Mouse (Mus musculus): Measurements from ENCODE around the gene 1110051M20Rik. TPM values are rescaled to one million over a fixed set of nuclear protein-coding genes. Genes with fewer than 3 reads are reported as not detected.

1110051M20Rik gene
- total and polyA plus RNA-seq, 3 experiments = 21.1 to 34.0 (median 26.2) TPM

- H3K9me3 ChIP-seq (replicated peaks; ENCODE audit: low read length) = no peaks in the 10 kb centered on the region
- in situ Hi-C loops (cut with MboI; ENCODE audit: low pct_ligation_motif_present, low pct_unique_long_range_greater_than_20kb, low sequenced_read_pairs) (no loop called here), dilution Hi-C loops (cut with MboI; ENCODE audit: extremely low pct_ligation_motif_present, extremely low pct_unique_long_range_greater_than_20kb, low sequenced_read_pairs) (no loop called here)
- peaks cover under 1 to 2% of the 10 kb centered on the region in 2 experiments; a peak in 1 of 4 replicates for H3K4me1 ChIP-seq (ENCODE audit: control insufficient read depth in 1 of 2, insufficient read depth in 2 of 2)
- no peak for DNase-seq (ENCODE audit: extremely low read depth)
- H3K27me3 ChIP-seq (replicated peaks) = no peaks in the 10 kb centered on the region
- H3K4me3 ChIP-seq (replicated peaks in 1 of 3; ENCODE audit: low read depth in 2 of 3, low read length in 2 of 3, poor library complexity in 1 of 3) = no peak overlapping the region
- peaks cover 0 to 3% of the 10 kb centered on the region in 2 experiments for H3K36me3 ChIP-seq (replicated peaks in 1 of 2; ENCODE audit: control insufficient read depth in 1 of 2, insufficient read depth in 1 of 2, low read length in 1 of 2)
- H3K79me2 ChIP-seq (replicated peaks; ENCODE audit: control insufficient read depth, extremely low read depth, insufficient read depth, poor library complexity, severe bottlenecking) = no peaks in the 10 kb centered on the region
- H3K27ac ChIP-seq (ENCODE audit: insufficient read depth, low read depth) = no peak overlapping the region
- H3K4me2 ChIP-seq (ENCODE audit: insufficient read depth, low read depth, poor library complexity, severe bottlenecking) = no peak overlapping the region
- TF ChIP-seq ZC3H11A (IDR thresholded peaks at IDR 0.05; ENCODE audit: low read depth, low read length) (no peak), CHD1 (IDR thresholded peaks at IDR 0.05; ENCODE audit: low read depth, low read length) (no peak), JUN (IDR thresholded peaks at IDR 0.05; ENCODE audit: insufficient read depth, low read depth, low read length) (no peak), MAFK (IDR thresholded peaks at IDR 0.05; ENCODE audit: insufficient replicate concordance, low read length) (no peak), IRF4 (IDR thresholded peaks at IDR 0.05; ENCODE audit: low read depth, low read length) (no peak), KAT2A (IDR thresholded peaks at IDR 0.05; ENCODE audit: insufficient replicate concordance, low read length) (no peak), ZKSCAN1 (IDR thresholded peaks at IDR 0.05; ENCODE audit: borderline replicate concordance, low read depth, low read length) (no peak), USF2 (conservative IDR thresholded peaks at IDR 0.05; ENCODE audit: low read depth, low read length) (no peak), MAX (IDR thresholded peaks at IDR 0.05; ENCODE audit: low read length) (no peak), UBTF (IDR thresholded peaks at IDR 0.05; ENCODE audit: low read depth, low read length) (no peak), E2F4 (IDR thresholded peaks at IDR 0.05; ENCODE audit: insufficient replicate concordance, low read depth, low read length) (no peak), POLR2AphosphoS2 (IDR thresholded peaks at IDR 0.05; ENCODE audit: low read depth, low read length) (no peak), JUND (conservative IDR thresholded peaks at IDR 0.05; ENCODE audit: low read depth, low read length) (no peak), ELF1 (IDR thresholded peaks at IDR 0.05; ENCODE audit: low read depth, low read length) (no peak), RAD21 (IDR thresholded peaks at IDR 0.05; ENCODE audit: low read depth, low read length) (no peak), CHD2 (IDR thresholded peaks at IDR 0.05; ENCODE audit: low read length) (no peak), GABPA (IDR thresholded peaks at IDR 0.05; ENCODE audit: insufficient replicate concordance, low read depth, low read length) (no peak)
- H3K9ac ChIP-seq (ENCODE audit: insufficient read depth, low read depth) = no peak overlapping the region
These were observed 15.4 kb downstream of the 1110051M20Rik start for GRCm38 (mm10) chr2:91429146-91429545.

- peaks cover 4 to 8% of the 10 kb centered on the region in 2 experiments for H3K36me3 ChIP-seq (replicated peaks in 1 of 2; ENCODE audit: control insufficient read depth in 1 of 2, insufficient read depth in 1 of 2, low read length in 1 of 2)
- no peak overlapping the region for H3K4me2 ChIP-seq (ENCODE audit: insufficient read depth, low read depth, poor library complexity, severe bottlenecking)
- no peaks in the 10 kb centered on the region for H3K79me2 ChIP-seq (replicated peaks; ENCODE audit: control insufficient read depth, extremely low read depth, insufficient read depth, poor library complexity, severe bottlenecking)
- H3K4me3 ChIP-seq (replicated peaks in 1 of 3; ENCODE audit: low read depth in 2 of 3, low read length in 2 of 3, poor library complexity in 1 of 3) = no peak overlapping the region
- dilution Hi-C loops (cut with MboI; ENCODE audit: extremely low pct_ligation_motif_present, extremely low pct_unique_long_range_greater_than_20kb, low sequenced_read_pairs) (no loop called here), in situ Hi-C loops (cut with MboI; ENCODE audit: low pct_ligation_motif_present, low pct_unique_long_range_greater_than_20kb, low sequenced_read_pairs) (no loop called here)
- H3K27ac ChIP-seq (ENCODE audit: insufficient read depth, low read depth) = no peak overlapping the region
- peaks cover 2 to 3% of the 10 kb centered on the region in 2 experiments; a peak in 1 of 4 replicates for H3K4me1 ChIP-seq (ENCODE audit: control insufficient read depth in 1 of 2, insufficient read depth in 2 of 2)
- no peaks in the 10 kb centered on the region for H3K27me3 ChIP-seq (replicated peaks)
- no peaks in the 10 kb centered on the region for H3K9me3 ChIP-seq (replicated peaks; ENCODE audit: low read length)
- DNase-seq (ENCODE audit: extremely low read depth) = no peak
- TF ChIP-seq ZC3H11A (IDR thresholded peaks at IDR 0.05; ENCODE audit: low read depth, low read length) (no peak), GABPA (IDR thresholded peaks at IDR 0.05; ENCODE audit: insufficient replicate concordance, low read depth, low read length) (no peak), JUN (IDR thresholded peaks at IDR 0.05; ENCODE audit: insufficient read depth, low read depth, low read length) (no peak), CHD1 (IDR thresholded peaks at IDR 0.05; ENCODE audit: low read depth, low read length) (no peak), KAT2A (IDR thresholded peaks at IDR 0.05; ENCODE audit: insufficient replicate concordance, low read length) (no peak), IRF4 (IDR thresholded peaks at IDR 0.05; ENCODE audit: low read depth, low read length) (no peak), SMC3 (IDR thresholded peaks at IDR 0.05; ENCODE audit: low read depth, low read length) (no peak), RAD21 (IDR thresholded peaks at IDR 0.05; ENCODE audit: low read depth, low read length) (no peak)
- H3K9ac ChIP-seq (ENCODE audit: insufficient read depth, low read depth) = no peak overlapping the region
These were observed 18.2 kb downstream of the 1110051M20Rik start for GRCm38 (mm10) chr2:91426321-91426720.
